Mouse (Mus musculus): ENCODE results near the gene Gde1. TPM values are rescaled to one million over a fixed set of nuclear protein-coding genes. Genes with fewer than 3 reads are reported as not detected.
A peak's percentile ranks its signal among the peaks of the same experiment; 100 is the strongest.

The Gde1 gene
- 112 and 115 TPM in 2 replicates for polyA plus RNA-seq (2016; fragmentation: Nextera tagmentation; extraction: Ambion mirVana)

GRCm38 (mm10) chr7:118705101-118705961 is at the start of gene Gde1:
TSS of gene Gde1 (minus strand) at chr7:118705778.
- peak within 1 kb of the TSS; percentile 90 for H3K27ac ChIP-seq
- peaks cover 21% of the 10 kb centered on the region for H3K4me1 ChIP-seq
- H3K36me3 ChIP-seq: 0 out of 2 replicates have a peak, but pooled peaks cover 3% of the 10 kb centered on the region
- H3K27me3 ChIP-seq: no peaks in the 10 kb centered on the region
- peak within 1 kb of the TSS; percentile 85 for H3K9ac ChIP-seq
- peak within 1 kb of the TSS; percentile 80 for H3K4me3 ChIP-seq
- ATAC-seq (ENCODE audit: low FRiP score): peak; percentile 95
- H3K9me3 ChIP-seq (replicated peaks): no peaks in the 10 kb centered on the region
- peak within 1 kb of the TSS; percentile 62 for H3K4me2 ChIP-seq (replicated peaks)
- under 1% methylated on average over 66 of the region's 66 CpGs for WGBS

DNA sequence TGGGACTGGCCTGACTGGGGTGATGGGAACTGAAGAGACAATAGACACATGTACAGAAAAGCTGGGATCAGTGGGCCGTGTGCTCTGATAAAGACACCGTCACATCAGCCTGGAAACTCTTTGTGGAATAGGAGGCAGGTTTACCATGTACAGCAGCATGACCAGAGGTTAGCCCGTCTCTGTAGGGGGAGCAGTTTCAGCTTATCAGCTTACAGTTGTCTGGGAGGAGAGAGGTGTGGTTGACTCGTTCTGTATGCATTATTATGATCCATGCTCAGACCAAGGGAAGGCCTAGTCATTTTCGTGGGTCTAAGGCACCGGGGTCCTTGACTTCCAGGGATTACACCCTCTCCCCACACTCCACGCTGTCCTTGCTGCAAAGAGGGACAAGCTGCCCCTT is 46.0 kb upstream of the Gde1 start:
- 91% methylated on average over 7 of the region's 7 CpGs for WGBS
- H3K27ac ChIP-seq: no peak overlapping the region

GRCm38 (mm10) chr7:118749706-118750105 is 44.1 kb upstream of the Gde1 start:
- peaks cover 87% of the 10 kb centered on the region for H3K36me3 ChIP-seq
- H3K9ac ChIP-seq: no peak overlapping the region
- WGBS: 79% methylated on average over 8 of the region's 8 CpGs
- H3K27me3 ChIP-seq: no peaks in the 10 kb centered on the region
- H3K4me3 ChIP-seq: no peak overlapping the region
- H3K4me2 ChIP-seq (replicated peaks): no peak overlapping the region
- no peaks in the 10 kb centered on the region for H3K9me3 ChIP-seq (replicated peaks)
- no peak overlapping the region for H3K27ac ChIP-seq
- no peaks in the 10 kb centered on the region for H3K4me1 ChIP-seq
- ATAC-seq (ENCODE audit: low FRiP score): no peak

More for the DNA sequence above, 46.0 kb upstream of the Gde1 start:
- H3K9ac ChIP-seq: no peak overlapping the region
- H3K27me3 ChIP-seq: no peaks in the 10 kb centered on the region
- no peaks in the 10 kb centered on the region for H3K9me3 ChIP-seq (replicated peaks)
- no peak for ATAC-seq (ENCODE audit: low FRiP score)
- no peak overlapping the region for H3K4me3 ChIP-seq
- peaks cover 91% of the 10 kb centered on the region for H3K36me3 ChIP-seq
- no peaks in the 10 kb centered on the region for H3K4me1 ChIP-seq
- H3K4me2 ChIP-seq (replicated peaks): no peak overlapping the region

DNA sequence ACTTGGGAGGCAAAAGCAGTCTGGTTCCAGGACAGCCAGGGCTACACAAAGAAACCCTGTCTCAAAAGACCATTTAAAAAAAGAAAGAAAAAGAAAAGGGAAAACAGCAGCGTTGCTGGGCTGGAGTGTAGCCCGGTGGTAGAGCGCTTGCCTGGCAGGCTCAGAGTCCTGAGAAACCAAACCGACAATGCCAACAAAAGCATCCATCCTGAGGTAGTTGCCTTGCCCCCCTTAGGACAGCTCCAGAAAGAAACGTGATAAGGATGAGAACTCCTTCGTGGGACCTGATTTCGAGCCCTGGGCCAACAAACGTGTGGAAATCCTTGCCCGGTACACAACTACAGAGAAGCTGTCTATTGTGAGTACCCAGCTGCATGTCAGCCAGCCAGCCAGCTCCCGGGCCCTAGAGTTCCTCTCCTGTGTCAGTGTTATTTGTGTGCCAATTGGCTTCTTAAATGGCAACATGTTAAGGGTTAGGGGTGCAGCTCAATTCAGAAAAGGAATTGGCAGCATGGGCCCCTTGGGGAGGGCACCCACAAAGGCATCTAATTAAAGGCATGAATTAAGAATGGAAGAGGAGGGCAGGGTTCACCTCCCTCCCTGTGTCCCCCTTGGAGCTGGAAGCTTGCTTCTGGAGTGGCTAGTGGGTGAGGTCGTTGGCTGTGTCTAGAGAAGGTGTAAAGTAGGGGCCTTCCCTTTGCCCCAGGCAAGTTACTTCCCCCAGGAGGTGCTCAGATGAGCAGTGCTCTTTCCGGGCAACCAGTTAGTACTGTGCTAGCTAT is 42.5 kb upstream of the Gde1 start:
- Histone ChIP-seq H3K4me2 (replicated peaks) (no peak overlapping the region), H3K9ac (no peak overlapping the region), H3K27me3 (no peaks in the 10 kb centered on the region), H3K36me3 (peaks cover 83% of the 10 kb centered on the region), H3K4me1 (no peaks in the 10 kb centered on the region), H3K9me3 (replicated peaks) (no peaks in the 10 kb centered on the region), H3K4me3 (no peak overlapping the region), H3K27ac (no peak overlapping the region)
- ATAC-seq (ENCODE audit: low FRiP score): no peak
- 86% methylated on average over 12 of the region's 12 CpGs for WGBS

DNA sequence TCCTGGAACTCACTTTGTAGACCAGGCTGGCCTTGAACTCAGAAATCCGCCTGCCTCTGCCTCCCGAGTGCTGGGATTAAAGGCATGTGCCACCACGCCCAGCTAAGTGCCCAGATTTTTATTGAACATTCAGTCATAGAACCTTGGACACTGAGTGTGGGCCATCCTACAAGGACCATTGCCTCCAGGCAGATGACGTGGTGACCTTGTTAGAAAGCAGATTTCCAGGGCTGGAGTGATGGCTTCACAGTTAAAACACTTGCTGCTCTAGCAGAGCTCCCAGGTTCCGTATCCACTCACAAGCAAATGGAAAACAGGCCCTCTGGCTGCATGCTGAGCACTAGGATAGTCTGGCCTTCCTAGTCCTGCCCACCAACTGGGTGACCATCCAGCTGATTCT is 39.2 kb upstream of the Gde1 start:
- no peak for ATAC-seq (ENCODE audit: low FRiP score)
- Histone ChIP-seq H3K4me2 (replicated peaks) (no peak overlapping the region), H3K36me3 (peaks cover 54% of the 10 kb centered on the region), H3K9me3 (replicated peaks) (no peaks in the 10 kb centered on the region), H3K4me1 (peaks cover 14% of the 10 kb centered on the region), H3K27ac (no peak overlapping the region), H3K4me3 (no peak overlapping the region), H3K9ac (no peak overlapping the region), H3K27me3 (no peaks in the 10 kb centered on the region)
- WGBS: 85% methylated on average over 5 of the region's 5 CpGs

DNA sequence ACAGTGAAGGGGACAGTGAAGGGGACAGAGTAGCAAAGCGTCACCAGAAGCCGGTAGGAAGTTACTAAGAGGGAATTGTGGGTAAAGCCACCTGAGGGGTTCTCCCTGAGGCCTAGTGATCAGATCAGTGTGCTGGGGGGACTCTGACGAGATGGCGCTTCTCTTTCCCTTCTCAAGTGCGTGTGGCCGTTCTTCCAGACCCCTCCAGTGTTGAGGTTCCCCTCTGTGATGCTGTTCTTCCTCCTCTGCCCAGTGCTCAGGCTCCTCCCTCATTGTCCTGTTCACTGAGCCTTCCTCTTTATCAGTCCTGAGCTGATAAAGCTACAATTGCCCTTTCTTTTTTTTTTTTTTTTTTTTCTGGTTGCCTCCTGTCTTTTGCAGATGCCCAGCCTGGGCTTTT is 36.7 kb upstream of the Gde1 start:
- WGBS: 78% methylated on average over 6 of the region's 6 CpGs
- Histone ChIP-seq H3K4me3 (no peak overlapping the region), H3K4me1 (peaks cover 14% of the 10 kb centered on the region), H3K36me3 (peaks cover 29% of the 10 kb centered on the region), H3K4me2 (replicated peaks) (no peak overlapping the region), H3K9ac (no peak overlapping the region), H3K27ac (no peak overlapping the region), H3K9me3 (replicated peaks) (no peaks in the 10 kb centered on the region), H3K27me3 (no peaks in the 10 kb centered on the region)
- ATAC-seq (ENCODE audit: low FRiP score): no peak

- peaks cover 14% of the 10 kb centered on the region for H3K4me1 ChIP-seq
- H3K27me3 ChIP-seq: no peaks in the 10 kb centered on the region
- peaks cover 19% of the 10 kb centered on the region; the same call in 1 of the 2 replicates for H3K36me3 ChIP-seq
- H3K4me2 ChIP-seq (replicated peaks): peak overlapping the region; percentile 75
- H3K4me3 ChIP-seq: peak overlapping the region; percentile 76
- H3K9ac ChIP-seq: peak overlapping the region; percentile 72
- H3K9me3 ChIP-seq (replicated peaks): no peaks in the 10 kb centered on the region
- H3K27ac ChIP-seq: peak overlapping the region; percentile 74; the same call in 1 of the 2 replicates
- ATAC-seq (ENCODE audit: low FRiP score): peak; percentile 97
- WGBS: 3% methylated on average over 41 of the region's 41 CpGs
Measured at GRCm38 (mm10) chr7:118740532-118741338, 35.2 kb upstream of the Gde1 start.

- H3K27ac ChIP-seq: peak within 1 kb of the TSS; percentile 74
- peaks cover 21% of the 10 kb centered on the region for H3K36me3 ChIP-seq
- no peaks in the 10 kb centered on the region for H3K27me3 ChIP-seq
- ATAC-seq (ENCODE audit: low FRiP score): peak; percentile 90
- H3K9me3 ChIP-seq (replicated peaks): no peaks in the 10 kb centered on the region
- 4% methylated on average over 16 of the region's 16 CpGs for WGBS
- peak within 1 kb of the TSS; percentile 75 for H3K4me2 ChIP-seq (replicated peaks)
- H3K4me1 ChIP-seq: peaks cover 14% of the 10 kb centered on the region
- peak within 1 kb of the TSS; percentile 76 for H3K4me3 ChIP-seq
- peak within 1 kb of the TSS; percentile 72 for H3K9ac ChIP-seq
Measured at GRCm38 (mm10) chr7:118739975-118740531, 34.5 kb upstream of the Gde1 start, which contains the start of gene Vps35l. TSS of gene Vps35l (plus strand) at chr7:118740226.

- Histone ChIP-seq H3K4me2 (replicated peaks) (no peak overlapping the region), H3K4me3 (no peak overlapping the region), H3K4me1 (peaks cover 14% of the 10 kb centered on the region), H3K9me3 (replicated peaks) (no peaks in the 10 kb centered on the region), H3K9ac (no peak overlapping the region), H3K36me3 (peaks cover 19% of the 10 kb centered on the region), H3K27me3 (no peaks in the 10 kb centered on the region), H3K27ac (no peak overlapping the region)
- no peak for ATAC-seq (ENCODE audit: low FRiP score)
- 61% methylated on average over 1 of the region's 1 CpGs for WGBS
Measured at GRCm38 (mm10) chr7:118738730-118739129, 33.2 kb upstream of the Gde1 start.

DNA sequence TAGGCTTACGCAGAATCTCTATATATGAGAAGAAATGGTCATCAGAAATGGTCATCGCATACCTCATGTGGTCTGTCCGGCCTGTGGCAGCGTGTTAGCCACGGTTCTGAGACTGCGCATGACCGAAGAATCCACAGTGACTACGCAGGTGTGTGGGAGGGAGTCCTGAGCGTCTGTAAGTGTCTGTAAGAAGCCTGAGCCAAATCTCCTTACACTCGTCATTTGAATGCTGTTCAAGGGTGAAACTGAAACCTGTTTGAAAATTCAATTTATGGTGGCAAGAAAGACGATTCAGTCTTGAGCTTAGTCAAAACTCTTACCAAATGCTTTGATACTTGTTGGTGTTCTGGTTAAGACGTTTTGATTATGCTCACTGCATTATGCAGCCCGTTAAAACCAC is 27.6 kb upstream of the Gde1 start:
- H3K4me1 ChIP-seq: no peaks in the 10 kb centered on the region
- 95% methylated on average over 13 of the region's 13 CpGs for WGBS
- no peak overlapping the region for H3K4me2 ChIP-seq (replicated peaks)
- no peak overlapping the region for H3K9ac ChIP-seq
- no peak for ATAC-seq (ENCODE audit: low FRiP score)
- H3K27me3 ChIP-seq: no peaks in the 10 kb centered on the region
- no peak overlapping the region for H3K4me3 ChIP-seq
- H3K27ac ChIP-seq: no peak overlapping the region
- no peaks in the 10 kb centered on the region for H3K9me3 ChIP-seq (replicated peaks)
- peaks cover 57% of the 10 kb centered on the region for H3K36me3 ChIP-seq

GRCm38 (mm10) chr7:118731781-118732180 is 26.2 kb upstream of the Gde1 start:
- ATAC-seq (ENCODE audit: low FRiP score): no peak
- H3K9me3 ChIP-seq (replicated peaks): no peaks in the 10 kb centered on the region
- H3K36me3 ChIP-seq: peaks cover 68% of the 10 kb centered on the region
- H3K9ac ChIP-seq: no peak overlapping the region
- no peak overlapping the region for H3K4me2 ChIP-seq (replicated peaks)
- H3K27me3 ChIP-seq: no peaks in the 10 kb centered on the region
- no peak overlapping the region for H3K27ac ChIP-seq
- no peaks in the 10 kb centered on the region for H3K4me1 ChIP-seq
- no peak overlapping the region for H3K4me3 ChIP-seq
- 93% methylated on average over 3 of the region's 3 CpGs for WGBS

Measured in hindbrain, embryonic 12.5 days (tissue).